Mouse (Mus musculus) heart, postnatal 0 days (tissue): ENCODE results near the gene Mrgprx1.

Experiments
- CTCF ChIP-seq: IDR thresholded peaks from 2 replicates; pipeline ENCODE4 v1.5.1; 2016; ENCODE audit warnings: antibody characterized with exemption, control low read depth, low read depth
- EP300 ChIP-seq: IDR thresholded peaks from 2 replicates; pipeline ENCODE4 v1.6.1; 2016; ENCODE audit warnings: antibody characterized with exemption, low read depth

DNA sequence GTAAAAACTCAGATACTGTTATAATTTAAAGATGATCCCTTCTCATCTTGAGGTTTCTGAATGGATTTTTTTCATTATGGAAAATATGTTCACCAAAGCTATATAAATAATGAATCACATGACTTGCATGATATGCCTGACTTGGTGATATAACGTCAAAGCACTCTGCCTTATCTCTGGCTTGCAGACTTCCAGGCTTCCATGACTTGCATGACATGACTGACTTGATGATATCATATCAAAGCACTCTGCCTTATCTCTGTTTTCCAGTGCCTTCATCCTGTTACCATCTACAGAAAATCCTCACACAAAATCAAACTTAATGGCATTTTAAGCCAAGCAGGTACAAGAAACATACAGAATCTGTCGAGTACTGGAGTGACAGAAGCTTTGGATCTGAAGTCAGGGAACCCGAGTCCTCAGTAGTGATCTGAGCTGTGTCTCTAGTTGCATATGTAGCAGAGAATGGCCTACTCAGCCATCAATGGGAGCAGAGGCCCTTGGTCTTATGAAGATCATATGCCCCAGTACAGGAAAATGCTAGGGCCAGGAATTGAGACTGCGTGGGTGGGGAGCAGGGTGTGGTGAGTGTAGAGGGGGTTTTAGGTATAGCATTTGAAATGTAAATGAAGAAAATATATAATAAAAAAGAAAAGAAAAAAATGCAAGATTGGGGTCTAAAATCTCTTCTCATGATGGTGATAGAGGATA is 19.2 kb upstream of the Mrgprx1 start:
- TF ChIP-seq CTCF (no peak), EP300 (no peak)
